In the genomic region with DNA sequence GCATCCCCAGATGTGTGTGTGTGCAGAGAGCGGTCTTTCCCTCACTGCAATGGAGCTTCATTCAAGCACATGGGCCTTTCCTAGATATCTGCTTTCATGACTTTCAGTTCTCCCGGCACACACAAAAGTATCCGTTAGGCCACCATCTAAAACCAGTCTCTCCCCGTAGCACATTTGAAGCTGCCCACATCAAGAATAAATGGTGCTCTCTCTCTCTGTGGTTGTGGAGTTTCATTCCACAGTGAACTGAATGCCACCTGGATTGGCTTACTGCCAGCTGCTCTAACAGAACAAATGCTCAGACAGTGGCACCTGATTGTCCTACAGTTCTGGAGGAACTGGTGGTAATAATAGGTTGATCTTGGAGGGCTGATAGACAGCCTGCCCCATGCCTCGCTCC, we compare ENCODE assay signal across 23 mouse cellular contexts.
DNase-seq lines count a peak whose midpoint lies in the region; ATAC-seq and TF ChIP-seq lines count a peak whose summit lies in the region.
"Had no signal": no experiment of that assay in that cellular context is flagged by ENCODE, and none has a peak within 500 bp of the region (broad histone marks: within the 10 kb centered on the region; RNA-seq: fewer than 3 reads in every experiment).

No protein-coding gene starts in this region.

- TF ChIP-seq POLR2A in liver, adult 2 months (IDR thresholded peaks at IDR 0.05; ENCODE audit: extremely low read depth, insufficient read depth, low read length): no peak

- no peak overlapping the region; the same call in 1 of the 2 replicates for H3K9ac ChIP-seq in liver, adult 2 months (ENCODE audit: low read depth, low read length)
- no peak overlapping the region for H3K9ac ChIP-seq in liver, postnatal 0 days (replicated peaks)
- H3K9ac ChIP-seq: embryonic facial prominence, embryonic 12.5 days; forebrain, embryonic 12.5 days; heart, embryonic 13.5 days; hindbrain, embryonic 12.5 days; kidney, embryonic 15.5 days; limb, embryonic 12.5 days; liver, embryonic 12.5 days; midbrain, embryonic 15.5 days had no signal

- no peak for TF ChIP-seq CTCF in liver, adult 2 months (IDR thresholded peaks at IDR 0.05; ENCODE audit: low read depth, low read length)
- no peak for TF ChIP-seq CTCF in liver, postnatal 0 days (IDR thresholded peaks at IDR 0.05; ENCODE audit: low read depth)

- H3K4me2 ChIP-seq in liver, postnatal 0 days (ENCODE audit: low read depth, low read length): no peak overlapping the region
- H3K4me2 ChIP-seq: embryonic facial prominence, embryonic 12.5 days; forebrain, embryonic 12.5 days; heart, embryonic 13.5 days; hindbrain, embryonic 12.5 days; kidney, embryonic 15.5 days; limb, embryonic 12.5 days; liver, embryonic 12.5 days; midbrain, embryonic 15.5 days had no signal

- peak overlapping the region; percentile 27; the same call in 1 of the 2 replicates for H3K27ac ChIP-seq in liver, adult 2 months (replicated peaks; ENCODE audit: insufficient read depth, low read depth, low read length)
- no peak overlapping the region for H3K27ac ChIP-seq in liver, postnatal 0 days (ENCODE audit: low read depth)
- H3K27ac ChIP-seq: embryonic facial prominence, embryonic 12.5 days; forebrain, embryonic 12.5 days; heart, embryonic 13.5 days; hindbrain, embryonic 12.5 days; kidney, embryonic 15.5 days; limb, embryonic 12.5 days; liver, embryonic 12.5 days; midbrain, embryonic 15.5 days had no signal

- H3K36me3 ChIP-seq in liver, adult 2 months (ENCODE audit: control insufficient read depth, insufficient read depth, low read length): peaks cover 94% of the 10 kb centered on the region
- peaks cover 11% of the 10 kb centered on the region; the same call in 1 of the 2 replicates for H3K36me3 ChIP-seq in liver, postnatal 0 days (replicated peaks; ENCODE audit: insufficient read depth, low read length)
- H3K36me3 ChIP-seq: embryonic facial prominence, embryonic 12.5 days; forebrain, embryonic 12.5 days; heart, embryonic 13.5 days; hindbrain, embryonic 12.5 days; kidney, embryonic 15.5 days; limb, embryonic 12.5 days; liver, embryonic 12.5 days; midbrain, embryonic 15.5 days had no signal

- no peak overlapping the region for H3K4me3 ChIP-seq in liver, adult 2 months (ENCODE audit: insufficient read depth, low read depth, low read length)
- no peak overlapping the region for H3K4me3 ChIP-seq in liver, postnatal 0 days (ENCODE audit: low read depth, low read length)
- H3K4me3 ChIP-seq: embryonic facial prominence, embryonic 12.5 days; erythroblast, embryonic 14.5 days; forebrain, embryonic 12.5 days; heart, embryonic 13.5 days; hindbrain, embryonic 12.5 days; kidney, embryonic 15.5 days; limb, embryonic 12.5 days; liver, embryonic 12.5 days; midbrain, embryonic 15.5 days had no signal

- peaks cover 8% of the 10 kb centered on the region for H3K4me1 ChIP-seq in liver, adult 2 months (ENCODE audit: control insufficient read depth, insufficient read depth, low read length)
- H3K4me1 ChIP-seq in liver, postnatal 0 days (ENCODE audit: insufficient read depth): peaks cover 7% of the 10 kb centered on the region
- H3K4me1 ChIP-seq: midbrain, embryonic 15.5 days had no signal

- WGBS in liver, adult 2 months: 92% methylated on average over 5 of the region's 5 CpGs
- WGBS in liver, postnatal 0 days (ENCODE audit: insufficient replicate concordance): 92% methylated on average over 5 of the region's 5 CpGs

- no peaks in the 10 kb centered on the region for H3K9me3 ChIP-seq in liver, postnatal 0 days (ENCODE audit: low read length)
- H3K9me3 ChIP-seq: embryonic facial prominence, embryonic 12.5 days; forebrain, embryonic 12.5 days; heart, embryonic 13.5 days; hindbrain, embryonic 12.5 days; kidney, embryonic 15.5 days; limb, embryonic 12.5 days; liver, embryonic 12.5 days; midbrain, embryonic 15.5 days had no signal

- H3K27me3 ChIP-seq in liver, adult 2 months (ENCODE audit: control insufficient read depth, insufficient read depth, low read length): no peaks in the 10 kb centered on the region
- no peaks in the 10 kb centered on the region for H3K27me3 ChIP-seq in liver, postnatal 0 days (ENCODE audit: insufficient read depth, low read length)
- H3K27me3 ChIP-seq: embryonic facial prominence, embryonic 12.5 days; forebrain, embryonic 12.5 days; heart, embryonic 13.5 days; hindbrain, embryonic 12.5 days; midbrain, embryonic 15.5 days had no signal

- TF ChIP-seq EP300 in liver, postnatal 0 days (IDR thresholded peaks at IDR 0.05; ENCODE audit: low read depth): no peak

- ATAC-seq in liver, postnatal 0 days: no peak
- no peak for ATAC-seq in monocyte, adult 5-6 weeks (replicated peaks; ENCODE audit: insufficient number of reproducible peaks, low FRiP score, low TSS enrichment, poor library complexity, severe bottlenecking)
- ATAC-seq: activated CD4-positive, CD25-positive, alpha-beta regulatory T cell, adult 4 months; intestine, postnatal 0 days; liver, embryonic 12.5 days; midbrain, embryonic 15.5 days had no signal

- DNase-seq in liver, adult 2 months (ENCODE audit: extremely low read depth, low read depth, low spot score): no peak
- no peak for DNase-seq in liver, postnatal 0 days
- peak; percentile 21 to 35 for DNase-seq in cerebellum, postnatal 10 days
- peak; percentile 30 to 57 for DNase-seq in thymus, adult 18-20 months
- peak; percentile 49 to 64 for DNase-seq in thymus, postnatal 36 days
- no peak for DNase-seq in lung, postnatal 10 days
- DNase-seq: adrenal gland, adult 8-10 months; kidney, postnatal 36 days; lung, adult 2 months; lung, postnatal 4 days; right cerebral cortex, postnatal 4 days had no signal

- no peaks in the 10 kb centered on the region for H3K79me2 ChIP-seq in liver, adult 2 months (ENCODE audit: control insufficient read depth, insufficient read depth, low read length)

Comparison
In these comparisons a context has a peak if more than half of its experiments do, and no peak if none do; other contexts are left out.
1. DNase-seq: peak in cerebellum, postnatal 10 days (2 of 2), thymus, adult 18-20 months (2 of 2) and thymus, postnatal 36 days (2 of 2); none in liver, adult 2 months (single experiment), liver, postnatal 0 days (single experiment) and lung, postnatal 10 days (single experiment).